Mouse (Mus musculus) Patski (cell line): ENCODE measurements around the gene Itgb7. TPM values are rescaled to one million over a fixed set of nuclear protein-coding genes. Genes with fewer than 3 reads are reported as not detected.

Experiments used
- ATAC-seq: fragments of 100-300 bp; one replicate; pipeline ENCODE4 v1.8.0; 2021
- CTCF ChIA-PET: fragments of 350-600 bp; sonication (Branson Sonifier 250); formaldehyde crosslinking; loops from one replicate; lab custom pipeline; 2022; ENCODE audit warnings: inconsistent platforms; lab: Charles Lee
- POLR2A ChIA-PET: fragments of 350-600 bp; sonication (Branson Sonifier 250); formaldehyde crosslinking; loops from one replicate; lab custom pipeline; 2022; ENCODE audit warnings: antibody characterized with exemption, inconsistent platforms; lab: Charles Lee
- DNase-seq: peaks from one replicate; pipeline ENCODE4 v3.0.0-alpha.2; 2011; ENCODE audit warnings: low read depth, low spot score
- H3K27me3 ChIP-seq: fragments of 371-371 bp; one replicate; pipeline ENCODE4 v1.5.1; 2021
- CTCF ChIP-seq: fragments of 100-300 bp; IDR thresholded peaks from one replicate; pipeline ENCODE4 v1.5.1; 2021
- in situ Hi-C: fragments of 300-500 bp; cut with MboI; formaldehyde crosslinking; loops from 3 replicates; pipeline ENCODE4 v1.11.1; 2018; ENCODE audit warnings: low pct_unique_long_range_greater_than_20kb, mixed read lengths
- polyA plus RNA-seq: library from polyadenylated mRNA; unstranded; gene quantifications from one replicate; pipeline ENCODE4 v1.2.3, GENCODE M21; 2021

Itgb7 gene
- polyA plus RNA-seq, 1 experiment from 2014 or later, result 0.35 TPM

DNA sequence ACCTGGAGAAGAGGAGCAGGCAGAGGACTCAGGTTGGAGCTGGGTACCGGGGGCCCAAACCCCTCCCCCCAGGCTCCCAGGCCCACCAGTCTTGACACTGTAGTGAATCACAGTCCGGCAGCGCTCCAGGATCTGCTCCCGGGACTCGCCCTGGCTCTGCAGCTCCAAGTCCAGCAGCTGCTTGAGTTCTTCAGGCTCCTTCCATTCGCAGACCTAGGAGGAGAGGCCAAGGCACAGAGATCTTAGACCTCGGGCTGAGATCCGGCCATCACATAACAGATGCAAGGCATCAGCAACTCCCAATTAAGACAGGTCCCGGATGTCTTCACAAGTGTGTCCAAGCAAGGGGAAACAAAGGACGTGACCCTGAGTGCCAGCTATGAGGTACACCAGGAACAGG is 43.6 kb downstream of the Itgb7 start:
- in situ Hi-C loops, result no loop called here
- ChIA-PET CTCF (interaction anchor here (1.1 kb wide), 1 partner anchor 36 kb away, joined by 4 read pairs; no protein-coding TSS in a partner anchor), POLR2A (no interaction called here)
- no peaks in the 10 kb centered on the region for H3K27me3 ChIP-seq
- DNase-seq, result no peak
- TF ChIP-seq CTCF, result no peak
- no peak for ATAC-seq

DNA sequence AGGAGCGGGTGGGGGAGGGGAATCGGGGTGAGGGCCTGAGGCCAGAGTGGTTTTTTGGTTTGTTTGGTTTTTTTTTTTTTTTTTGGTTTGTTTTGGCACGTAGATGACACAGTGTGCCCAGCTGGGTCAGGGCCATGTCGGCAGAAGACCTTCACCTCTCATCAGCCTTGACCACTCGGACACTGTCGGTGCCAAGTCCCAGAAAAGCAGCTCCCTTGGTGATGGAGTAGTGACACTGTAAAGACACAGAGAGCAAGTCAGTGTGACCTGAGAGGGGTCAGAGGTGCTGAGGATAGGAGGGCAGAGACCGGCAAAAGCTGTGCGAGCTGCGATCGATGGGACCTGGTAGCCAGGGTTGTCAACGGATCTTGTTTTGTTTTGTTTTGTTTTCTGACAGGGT is 45.5 kb downstream of the Itgb7 start:
- POLR2A ChIA-PET, result interaction anchor here (0.6 to 1.1 kb wide), 2 partner anchors 10 to 57 kb away, joined by 3 to 5 read pairs; no protein-coding TSS in a partner anchor
- in situ Hi-C loops, result no loop called here
- H3K27me3 ChIP-seq, result no peaks in the 10 kb centered on the region
- DNase-seq (no peak), ATAC-seq (no peak)
- no peak for TF ChIP-seq CTCF
- CTCF ChIA-PET, result interaction anchor here (0.7 kb wide), 1 partner anchor 38 kb away, joined by 3 read pairs; no protein-coding TSS in a partner anchor

DNA sequence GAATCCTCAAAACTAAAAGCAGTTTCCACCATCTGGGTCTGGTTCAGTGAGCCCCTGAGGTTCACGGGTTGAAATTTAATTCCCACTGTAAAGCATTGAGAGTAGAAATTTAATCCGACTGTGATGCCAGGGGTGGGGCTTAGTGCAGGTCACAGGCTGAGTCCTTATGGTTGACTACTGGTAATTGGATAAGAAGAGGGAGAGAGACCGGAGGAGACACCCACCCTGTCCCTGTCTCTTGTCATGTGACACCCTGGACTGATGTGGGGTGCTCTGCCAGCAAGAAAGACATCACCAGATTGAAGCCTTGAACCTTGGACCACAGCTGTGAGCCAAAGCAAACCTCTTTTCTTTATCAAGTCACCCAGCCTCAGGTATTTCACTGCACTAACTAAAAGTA is 48.7 kb downstream of the Itgb7 start:
- ATAC-seq (no peak), DNase-seq (no peak)
- TF ChIP-seq CTCF, result no peak
- in situ Hi-C loops, result no loop called here
- ChIA-PET CTCF (no interaction called here), POLR2A (no interaction called here)
- H3K27me3 ChIP-seq, result no peaks in the 10 kb centered on the region

DNA sequence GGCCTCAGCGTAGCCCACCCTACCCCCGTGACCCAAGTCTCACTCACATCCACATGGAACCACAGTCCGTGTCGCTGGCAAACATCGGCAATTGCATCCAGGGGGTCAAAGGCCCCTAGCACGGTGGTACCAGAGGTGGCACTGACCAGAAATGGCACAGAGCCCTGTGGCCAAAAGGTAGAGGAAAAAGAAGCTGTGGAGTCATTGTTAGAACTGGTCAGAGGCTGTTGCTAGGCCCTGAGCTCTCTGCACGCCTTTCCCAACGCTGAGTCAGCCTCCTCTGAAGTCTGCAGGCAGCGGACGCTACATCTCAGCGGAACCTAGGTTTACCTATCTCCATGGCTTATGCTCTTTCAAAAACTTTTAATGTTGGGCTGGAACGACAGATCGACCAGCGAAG is 51.8 kb downstream of the Itgb7 start:
- no peak for TF ChIP-seq CTCF
- in situ Hi-C loops, result loop anchor here (5.0 kb wide), 1 partner anchor 42 kb away; no protein-coding TSS in a partner anchor
- no peak for DNase-seq
- CTCF ChIA-PET, result interaction anchor here (1.3 to 6.1 kb wide), 4 partner anchors 11 to 43 kb away, joined by 3 to 71 read pairs (median 4); no protein-coding TSS in a partner anchor
- POLR2A ChIA-PET, result interaction anchor here (0.7 to 1.6 kb wide), 3 partner anchors 25 to 44 kb away, joined by 3 to 4 read pairs (median 3); no protein-coding TSS in a partner anchor
- no peaks in the 10 kb centered on the region for H3K27me3 ChIP-seq
- ATAC-seq, result no peak

DNA sequence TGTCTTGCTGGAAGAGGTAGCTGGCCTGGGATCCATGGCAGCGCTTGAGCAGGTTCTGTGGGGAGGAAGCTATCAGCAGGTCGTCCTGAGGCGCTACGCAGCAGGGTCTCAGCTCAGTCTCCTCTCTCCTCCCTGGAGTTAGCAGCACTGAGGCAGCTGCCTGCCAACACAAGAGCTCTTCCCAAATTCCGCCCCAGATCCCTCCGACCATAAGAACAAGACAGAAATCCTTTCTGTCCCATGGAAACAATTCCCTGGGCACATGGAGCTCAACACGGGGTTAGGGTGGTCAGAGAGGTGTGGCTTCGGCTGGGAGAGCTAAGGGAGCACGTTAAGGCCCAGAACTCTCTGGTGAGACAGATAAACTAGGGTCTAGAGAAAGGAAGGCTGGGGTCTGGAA is 52.6 kb downstream of the Itgb7 start:
- ChIA-PET POLR2A (interaction anchor here (1.1 kb wide), 1 partner anchor 45 kb away, joined by 3 read pairs; no protein-coding TSS in a partner anchor), CTCF (interaction anchor here (1.3 to 6.1 kb wide), 2 partner anchors 44 to 71 kb away, joined by 5 to 71 read pairs; no protein-coding TSS in a partner anchor)
- in situ Hi-C loops, result loop anchor here (5.0 kb wide), 1 partner anchor 43 kb away; no protein-coding TSS in a partner anchor
- ATAC-seq (no peak), DNase-seq (no peak)
- no peaks in the 10 kb centered on the region for H3K27me3 ChIP-seq
- TF ChIP-seq CTCF, result no peak

DNA sequence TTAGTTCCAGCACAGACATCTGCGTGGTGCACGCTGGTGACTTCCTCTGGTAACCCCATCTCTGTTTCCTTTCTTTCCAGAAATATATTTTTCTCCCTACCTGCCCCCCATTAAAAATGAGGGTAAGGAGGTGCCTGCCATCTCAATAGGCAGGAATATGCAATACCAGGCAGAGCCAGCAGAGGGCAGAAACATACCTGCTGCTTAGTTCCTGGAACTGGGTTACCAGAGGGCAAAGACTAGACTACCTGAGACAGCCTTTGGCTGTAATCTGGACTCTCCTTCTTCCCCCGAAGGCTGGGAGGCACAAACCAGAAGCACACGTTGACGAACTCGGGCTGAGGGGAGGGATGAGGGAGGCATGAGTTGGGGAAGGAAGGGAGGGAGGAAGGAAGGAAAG is 53.5 kb downstream of the Itgb7 start:
- DNase-seq (no peak), ATAC-seq (peak; percentile 44)
- in situ Hi-C loops, result loop anchor here (5.0 kb wide), 1 partner anchor 44 kb away; no protein-coding TSS in a partner anchor
- ChIA-PET CTCF (interaction anchor here (0.7 to 6.1 kb wide), 10 partner anchors 10 to 71 kb away, joined by 3 to 71 read pairs (median 4); partner anchors contain the start of gene Csad), POLR2A (interaction anchor here (1.2 to 1.3 kb wide), 2 partner anchors 43 to 46 kb away, joined by 3 to 5 read pairs; no protein-coding TSS in a partner anchor)
- no peaks in the 10 kb centered on the region for H3K27me3 ChIP-seq
- peak; percentile 97 for TF ChIP-seq CTCF

DNA sequence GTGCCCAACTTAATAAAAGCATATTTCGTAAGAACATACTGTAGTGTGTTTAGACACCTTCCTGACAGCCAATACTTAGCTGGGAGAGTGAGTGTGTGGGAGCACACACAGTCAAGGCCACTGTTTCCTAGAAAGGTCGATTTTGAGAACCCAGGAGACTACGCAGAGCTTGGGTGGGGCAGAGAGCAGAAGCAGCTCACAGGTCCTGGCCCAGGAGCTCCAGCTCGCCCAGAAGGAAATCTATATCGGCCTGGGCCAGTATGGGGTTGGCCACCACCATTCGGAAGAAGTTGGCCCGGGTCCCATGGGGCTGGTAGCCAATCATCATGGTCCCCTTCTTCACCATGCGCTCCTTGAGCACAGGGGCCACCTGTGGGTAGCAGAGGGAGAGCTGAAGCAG is 54.3 kb downstream of the Itgb7 start:
- DNase-seq (no peak), ATAC-seq (no peak)
- in situ Hi-C loops, result loop anchor here (5.0 kb wide), 1 partner anchor 45 kb away; no protein-coding TSS in a partner anchor
- POLR2A ChIA-PET, result interaction anchor here (1.2 to 1.3 kb wide), 2 partner anchors 44 to 47 kb away, joined by 3 to 5 read pairs; no protein-coding TSS in a partner anchor
- no peak for TF ChIP-seq CTCF
- CTCF ChIA-PET, result interaction anchor here (0.7 to 6.1 kb wide), 10 partner anchors 9 to 58 kb away, joined by 3 to 71 read pairs (median 4); partner anchors contain the start of gene Csad
- H3K27me3 ChIP-seq, result no peaks in the 10 kb centered on the region

DNA sequence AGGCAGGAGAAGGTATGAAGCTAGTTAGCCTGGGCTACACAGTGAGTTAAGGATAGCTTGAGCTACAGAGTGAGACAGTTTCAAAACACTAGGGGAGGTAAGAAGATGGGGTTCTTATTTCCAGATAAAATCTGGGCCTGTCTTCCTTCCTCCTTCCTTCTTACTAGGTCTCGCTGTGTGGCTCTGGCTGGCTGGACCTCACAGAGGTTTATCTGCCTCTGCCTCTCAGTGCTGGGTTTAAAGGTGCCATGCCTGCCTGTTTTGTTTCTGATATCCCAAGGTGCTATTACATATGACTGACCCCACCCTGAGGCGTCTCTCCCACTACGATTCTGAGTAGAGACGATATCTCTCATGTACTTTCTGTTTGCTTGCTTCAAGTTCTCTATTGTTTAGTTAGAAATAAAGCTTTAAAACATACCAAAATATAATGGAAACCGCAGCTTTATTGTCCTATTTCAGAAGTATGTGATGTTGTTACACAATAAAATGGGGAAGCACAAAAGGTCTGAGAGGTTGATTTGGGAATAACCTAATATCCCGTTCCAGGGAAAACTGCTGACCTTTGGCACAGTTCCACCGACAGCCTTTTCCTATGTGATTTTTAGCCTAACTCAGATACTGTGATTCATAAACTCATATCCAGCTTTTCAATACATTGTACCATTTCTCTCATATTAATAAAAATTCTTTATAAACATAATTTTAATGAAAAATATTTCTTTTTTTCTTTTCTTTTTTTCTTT is 55.0 kb downstream of the Itgb7 start:
- ChIA-PET POLR2A (interaction anchor here (1.1 kb wide), 2 partner anchors 10 to 30 kb away, joined by 3 to 4 read pairs; no protein-coding TSS in a partner anchor), CTCF (interaction anchor here (1.8 to 6.1 kb wide), 4 partner anchors 11 to 59 kb away, joined by 3 to 71 read pairs (median 9); partner anchors contain the start of gene Csad)
- DNase-seq (no peak), ATAC-seq (no peak)
- in situ Hi-C loops, result loop anchor here (5.0 kb wide), 1 partner anchor 46 kb away; no protein-coding TSS in a partner anchor
- no peaks in the 10 kb centered on the region for H3K27me3 ChIP-seq
- TF ChIP-seq CTCF, result no peak

DNA sequence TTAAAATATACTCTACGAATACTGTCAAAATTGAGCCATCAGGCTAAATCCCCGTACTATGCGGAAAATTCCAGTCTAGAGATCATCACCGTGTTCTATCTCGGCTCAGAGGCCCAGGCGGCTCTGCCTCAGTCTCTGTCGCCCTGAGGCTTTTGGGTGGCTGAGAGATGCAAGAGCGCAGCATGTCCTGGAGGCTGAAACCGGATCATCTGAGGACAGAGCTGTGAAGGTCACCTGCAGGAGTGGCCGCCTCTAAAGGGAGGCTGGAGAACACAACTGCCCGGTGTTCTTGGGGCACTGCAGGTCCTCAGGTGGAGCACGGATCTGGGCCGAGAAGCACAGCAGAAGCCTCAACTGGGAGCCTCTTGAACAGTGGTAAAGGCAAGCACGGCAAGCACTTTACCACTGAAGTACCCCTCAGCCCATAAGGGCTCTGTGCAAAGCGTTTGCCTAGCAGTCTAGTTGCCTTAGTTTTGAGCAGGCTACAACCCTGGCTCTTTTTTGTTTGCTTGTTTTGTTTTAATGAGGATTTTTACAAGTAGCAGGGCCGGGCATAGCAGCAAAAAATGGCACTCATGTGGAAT is 55.9 kb downstream of the Itgb7 start:
- DNase-seq (no peak), ATAC-seq (no peak)
- H3K27me3 ChIP-seq, result no peaks in the 10 kb centered on the region
- ChIA-PET CTCF (interaction anchor here (1.8 to 6.1 kb wide), 4 partner anchors 10 to 60 kb away, joined by 3 to 71 read pairs (median 10); no protein-coding TSS in a partner anchor), POLR2A (interaction anchor here (1.1 kb wide), 2 partner anchors 10 to 31 kb away, joined by 3 to 4 read pairs; no protein-coding TSS in a partner anchor)
- no peak for TF ChIP-seq CTCF
- in situ Hi-C loops, result loop anchor here (5.0 kb wide), 1 partner anchor 46 kb away; no protein-coding TSS in a partner anchor

DNA sequence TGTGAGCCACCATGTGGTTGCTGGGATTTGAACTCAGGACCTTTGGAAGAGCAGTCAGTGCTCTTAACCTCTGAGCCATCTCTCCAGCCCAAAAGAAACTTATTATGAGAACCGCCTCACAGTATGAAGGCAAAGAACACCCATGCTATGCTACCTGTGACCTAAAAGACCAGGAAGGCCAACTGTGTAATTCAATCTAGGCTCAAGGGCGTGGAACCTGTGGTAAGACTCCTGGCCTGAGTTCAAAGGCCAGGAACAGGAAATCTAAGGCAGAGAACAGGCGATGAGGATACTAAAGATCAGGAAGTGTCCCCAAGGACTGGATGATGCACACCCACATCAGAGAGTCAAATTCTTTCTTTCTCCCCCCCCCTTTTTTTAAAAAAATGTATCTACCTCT is 58.2 kb downstream of the Itgb7 start:
- ChIA-PET CTCF (no interaction called here), POLR2A (no interaction called here)
- no peak for DNase-seq
- no peak for TF ChIP-seq CTCF
- no peaks in the 10 kb centered on the region for H3K27me3 ChIP-seq
- ATAC-seq, result no peak
- in situ Hi-C loops, result no loop called here
